Mouse (Mus musculus) cortical plate, adult 2 months (tissue): ENCODE measurements at regions not wholly inside any gene's neighbourhood (a gene's known extent, or its start where the extent isn't known, plus 50 kb on each side); places are given as distances from the start of the nearest gene placed in this dataset.

Experiments used
- CTCF ChIP-seq: fragments of 200-500 bp; IDR thresholded peaks from 2 replicates; pipeline ENCODE4 v1.5.1; 2011; ENCODE audit warnings: mild to moderate bottlenecking, control low read depth, low read length; ENCODE audit not compliant: insufficient read depth; ENCODE audit errors: extremely low read depth
- POLR2A ChIP-seq: fragments of 200-500 bp; IDR thresholded peaks from 2 replicates; pipeline ENCODE4 v1.6.1; 2011; ENCODE audit warnings: mild to moderate bottlenecking, low read length, control low read depth; ENCODE audit not compliant: insufficient read depth; ENCODE audit errors: extremely low read depth

DNA sequence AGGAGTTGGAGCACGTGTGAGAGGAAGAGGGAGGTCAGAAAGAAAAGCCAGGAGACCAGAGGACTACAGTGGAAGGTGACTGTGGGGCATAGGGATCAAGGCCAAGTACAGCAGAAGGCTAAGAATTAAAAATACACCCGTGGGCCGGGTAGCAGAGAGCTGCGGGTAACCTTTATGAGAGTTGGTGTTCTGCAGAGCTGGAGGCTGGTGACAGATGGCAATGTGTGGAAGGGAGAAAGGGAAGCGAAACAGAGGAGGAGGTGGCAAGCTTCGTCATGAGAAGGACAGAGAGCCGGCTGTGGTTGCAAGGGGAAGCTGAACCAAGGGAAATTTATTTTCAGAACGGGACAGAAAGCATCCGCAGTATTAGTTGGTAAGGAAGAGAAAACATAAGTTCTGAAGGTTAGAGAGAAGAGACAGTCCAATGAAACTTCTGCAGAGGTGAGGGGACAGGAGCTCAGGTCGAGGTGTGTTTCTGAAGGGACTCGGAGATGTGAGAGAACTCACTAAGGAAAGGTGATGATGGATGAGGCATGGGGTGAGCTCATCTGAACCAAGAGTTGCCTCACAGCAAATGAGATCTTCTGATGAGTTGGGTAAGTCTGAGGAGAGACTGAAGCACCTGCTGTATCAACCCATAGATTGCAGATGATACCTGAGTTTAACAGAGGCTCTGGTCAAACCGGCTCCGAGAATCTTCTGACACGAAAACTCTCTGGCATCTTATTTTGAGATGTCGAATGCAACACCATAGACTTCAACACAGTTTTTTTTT is 200.6 kb downstream of the Gm10260 start:
- TF ChIP-seq CTCF = no peak
- no peak for TF ChIP-seq POLR2A
